Mouse (Mus musculus) MEL (cell line): ENCODE results near the gene Col25a1.

ENCODE experiments used
- CHD1 ChIP-seq: IDR thresholded peaks from 2 replicates; pipeline ENCODE4 v1.6.1; 2012; ENCODE audit warnings: low read depth, mild to moderate bottlenecking, inconsistent platforms, low read length, improper control_type of control experiment
- CHD2 ChIP-seq: IDR thresholded peaks from 2 replicates; pipeline ENCODE4 v1.6.1; 2011; ENCODE audit warnings: low read length, improper control_type of control experiment
- CTCF ChIP-seq, 3 experiments: IDR thresholded peaks in 2 of 3; conservative IDR thresholded peaks in 1 of 3; 2 replicates each; pipeline ENCODE4 v1.5.1; 2011 to 2012; ENCODE audit warnings: low read length in 3 of 3, low read depth in 2 of 3, mild to moderate bottlenecking in 2 of 3, improper control_type of control experiment in 1 of 3, inconsistent platforms in 1 of 3, mixed read lengths in 1 of 3, moderate library complexity in 1 of 3; ENCODE audit not compliant: control insufficient read depth in 1 of 3, insufficient read depth in 1 of 3, poor library complexity in 1 of 3, severe bottlenecking in 1 of 3
- ELF1 ChIP-seq: IDR thresholded peaks from 2 replicates; pipeline ENCODE4 v1.6.1; 2014; ENCODE audit warnings: low read depth, mild to moderate bottlenecking, inconsistent platforms, low read length, improper control_type of control experiment, moderate library complexity
- EP300 ChIP-seq, 2 experiments: IDR thresholded peaks; 2 replicates each; pipeline ENCODE4 v1.6.1; 2011; ENCODE audit warnings: improper control_type of control experiment in 2 of 2, low read length in 2 of 2, low read depth in 1 of 2, mild to moderate bottlenecking in 1 of 2
- ETS1 ChIP-seq: IDR thresholded peaks from 2 replicates; pipeline ENCODE4 v1.6.1; 2012; ENCODE audit warnings: low read depth, mild to moderate bottlenecking, inconsistent platforms, low read length, improper control_type of control experiment, moderate library complexity
- MAX ChIP-seq: IDR thresholded peaks from 2 replicates; pipeline ENCODE4 v1.6.1; 2011; ENCODE audit warnings: low read length, improper control_type of control experiment
- MYB ChIP-seq: IDR thresholded peaks from 2 replicates; pipeline ENCODE4 v1.6.1; 2011; ENCODE audit warnings: mild to moderate bottlenecking, low read depth, low read length, improper control_type of control experiment
- NRF1 ChIP-seq: IDR thresholded peaks from 2 replicates; pipeline ENCODE4 v1.6.1; 2014; ENCODE audit warnings: low read depth, mild to moderate bottlenecking, inconsistent platforms, low read length, improper control_type of control experiment, moderate library complexity; ENCODE audit not compliant: poor library complexity, insufficient read depth, severe bottlenecking
- RCOR1 ChIP-seq: IDR thresholded peaks from 2 replicates; pipeline ENCODE4 v1.6.1; 2012; ENCODE audit warnings: low read depth, mild to moderate bottlenecking, inconsistent platforms, low read length, improper control_type of control experiment
- TBP ChIP-seq: IDR thresholded peaks from 2 replicates; pipeline ENCODE4 v1.8.0; 2011; ENCODE audit warnings: low read depth, low read length, improper control_type of control experiment
- UBTF ChIP-seq: IDR thresholded peaks from 2 replicates; pipeline ENCODE4 v1.6.1; 2012; ENCODE audit warnings: low read depth, mild to moderate bottlenecking, inconsistent platforms, low read length, improper control_type of control experiment, moderate library complexity, borderline replicate concordance; ENCODE audit not compliant: insufficient read depth

DNA sequence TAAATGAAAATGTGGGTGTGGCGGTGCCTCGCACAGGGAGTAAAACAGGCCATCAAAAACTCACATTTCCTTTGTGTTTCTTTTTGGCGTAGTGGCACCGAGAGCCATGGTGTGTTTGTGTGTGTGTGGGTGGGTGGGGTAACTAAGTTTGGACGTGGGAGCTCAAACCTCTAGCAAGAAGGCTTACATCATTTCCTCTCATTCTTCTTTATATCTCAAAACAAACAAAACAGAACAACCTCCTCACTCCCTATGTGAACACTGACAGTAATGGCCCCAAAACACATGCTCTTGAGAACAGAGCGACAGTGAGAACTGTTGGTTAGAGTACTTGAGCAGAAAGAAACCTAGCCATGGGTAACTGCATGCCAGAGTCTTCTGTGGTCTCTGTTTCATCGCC lies 121.1 kb downstream of the Col25a1 start:
- no peak for TF ChIP-seq CHD1
- TF ChIP-seq CHD2, result no peak
- no peak for TF ChIP-seq UBTF
- no peak for TF ChIP-seq NRF1
- TF ChIP-seq EP300 (IDR thresholded peaks at IDR 0.05; ENCODE audit: low read depth in 1 of 2, low read length in 2 of 2), result no peak
- TF ChIP-seq CTCF (IDR thresholded peaks at IDR 0.05 in 2 of 3, conservative IDR thresholded peaks at IDR 0.05 in 1 of 3; ENCODE audit: control insufficient read depth in 1 of 3, insufficient read depth in 1 of 3, low read depth in 2 of 3, low read length in 3 of 3, poor library complexity in 1 of 3, severe bottlenecking in 1 of 3), result no peak
- TF ChIP-seq ETS1, result no peak
- no peak for TF ChIP-seq RCOR1
- no peak for TF ChIP-seq MYB
- no peak for TF ChIP-seq ELF1
- TF ChIP-seq MAX, result no peak
- TF ChIP-seq TBP, result no peak
